34 mouse cellular contexts compared by ENCODE assay signal in genomic region chr7:135576329-135576728, GRCm38 (mm10). TPM values are rescaled to one million over a fixed set of nuclear protein-coding genes. Genes with fewer than 3 reads are reported as not detected.
"Had no signal": no experiment of that assay in that cellular context is flagged by ENCODE, and none has a peak within 500 bp of the region (broad histone marks: within the 10 kb centered on the region; RNA-seq: fewer than 3 reads in every experiment).

No protein-coding gene starts in this region.

- DNase-seq: cerebellum, adult 9-10 months; cerebellum, adult 9-11 months; cerebellum, postnatal 10 days; cerebellum, postnatal 36 days; embryo, embryonic 11 days; forebrain, postnatal 0 days; gastrocnemius, adult 2 months; gastrocnemius, postnatal 10 days; gastrocnemius, postnatal 14 days; gastrocnemius, postnatal 25 days; gastrocnemius, postnatal 36 days; heart, adult 11 months; heart, adult 18-20 months; heart, adult 2 months had no signal

- H3K4me2 ChIP-seq: embryonic facial prominence, embryonic 12.5 days; embryonic facial prominence, embryonic 13.5 days; embryonic facial prominence, embryonic 15.5 days; forebrain, embryonic 12.5 days; forebrain, embryonic 13.5 days; forebrain, embryonic 15.5 days had no signal

- H3K4me3 ChIP-seq: embryonic facial prominence, embryonic 10.5 days; embryonic facial prominence, embryonic 12.5 days; embryonic facial prominence, embryonic 13.5 days; embryonic facial prominence, embryonic 15.5 days; erythroblast, embryonic 14.5 days; forebrain, embryonic 10.5 days; forebrain, embryonic 12.5 days; forebrain, embryonic 13.5 days; forebrain, embryonic 15.5 days; gastrocnemius, adult 2 months; heart, adult 2 months had no signal

- ATAC-seq: forebrain, embryonic 13.5 days; forebrain, embryonic 14.5 days; forebrain, embryonic 15.5 days; forebrain, embryonic 16.5 days; forebrain, postnatal 0 days had no signal

- H3K9me3 ChIP-seq: embryonic facial prominence, embryonic 10.5 days; embryonic facial prominence, embryonic 12.5 days; embryonic facial prominence, embryonic 13.5 days; embryonic facial prominence, embryonic 15.5 days; forebrain, embryonic 10.5 days; forebrain, embryonic 12.5 days; forebrain, embryonic 13.5 days; forebrain, embryonic 15.5 days had no signal

- H3K27me3 ChIP-seq: embryonic facial prominence, embryonic 12.5 days; embryonic facial prominence, embryonic 13.5 days; embryonic facial prominence, embryonic 15.5 days; forebrain, embryonic 12.5 days; forebrain, embryonic 13.5 days; forebrain, embryonic 15.5 days had no signal

- H3K27ac ChIP-seq: embryonic facial prominence, embryonic 10.5 days; embryonic facial prominence, embryonic 12.5 days; embryonic facial prominence, embryonic 13.5 days; embryonic facial prominence, embryonic 15.5 days; forebrain, embryonic 10.5 days; forebrain, embryonic 12.5 days; forebrain, embryonic 13.5 days; forebrain, embryonic 15.5 days; gastrocnemius, adult 2 months; heart, adult 2 months had no signal

- H3K9ac ChIP-seq: embryonic facial prominence, embryonic 12.5 days; embryonic facial prominence, embryonic 13.5 days; embryonic facial prominence, embryonic 15.5 days; forebrain, embryonic 12.5 days; forebrain, embryonic 13.5 days; forebrain, embryonic 15.5 days; forebrain, postnatal 0 days had no signal

- H3K4me1 ChIP-seq: forebrain, embryonic 13.5 days; forebrain, embryonic 15.5 days had no signal

- H3K36me3 ChIP-seq: embryonic facial prominence, embryonic 10.5 days; embryonic facial prominence, embryonic 12.5 days; embryonic facial prominence, embryonic 13.5 days; embryonic facial prominence, embryonic 15.5 days; forebrain, embryonic 10.5 days; forebrain, embryonic 12.5 days; forebrain, embryonic 15.5 days had no signal

RNA-seq across cellular contexts. Expression of gene Clrn3, which starts 47.9 kb away (rescaled TPM):
- total RNA-seq: common myeloid progenitor, adult 5-6 weeks; gastrocnemius, adult 18-20 months; gastrocnemius, adult 2 months; gastrocnemius, adult 8-10 months; gastrocnemius, postnatal 10 days; gastrocnemius, postnatal 14 days; gastrocnemius, postnatal 25 days; gastrocnemius, postnatal 36 days; gastrocnemius, postnatal 4 days; heart, adult 18-20 months; heart, adult 2 months had no signal
- polyA plus RNA-seq: cortical plate, adult 2 months; embryonic facial prominence, embryonic 10.5 days; embryonic facial prominence, embryonic 11.5 days; embryonic facial prominence, embryonic 12.5 days; embryonic facial prominence, embryonic 13.5 days; embryonic facial prominence, embryonic 14.5 days; embryonic facial prominence, embryonic 15.5 days; erythroblast, embryonic 14.5 days; forebrain, embryonic 10.5 days; forebrain, embryonic 11.5 days; forebrain, embryonic 12.5 days; forebrain, embryonic 13.5 days; forebrain, embryonic 14.5 days; forebrain, embryonic 15.5 days; forebrain, embryonic 16.5 days; forebrain, postnatal 0 days; frontal cortex, adult 2 months; heart, adult 2 months had no signal
